13 mouse cellular contexts compared by ENCODE assay signal in genomic region chr6:129425217-129425616, GRCm38 (mm10). TPM values are rescaled to one million over a fixed set of nuclear protein-coding genes. Genes with fewer than 3 reads are reported as not detected.
DNase-seq lines count a peak whose midpoint lies in the region; ATAC-seq and TF ChIP-seq lines count a peak whose summit lies in the region.
"Had no signal": no experiment of that assay in that cellular context is flagged by ENCODE, and none has a peak within 500 bp of the region (broad histone marks: within the 10 kb centered on the region; RNA-seq: fewer than 3 reads in every experiment).

No protein-coding gene starts in this region.

- H3K9ac ChIP-seq in hindbrain, embryonic 15.5 days: no peak overlapping the region
- no peak overlapping the region for H3K9ac ChIP-seq in neural tube, embryonic 13.5 days
- H3K9ac ChIP-seq: limb, embryonic 13.5 days had no signal

- DNase-seq in embryo, embryonic 10 days (ENCODE audit: low spot score): peak; percentile 16
- no peak for DNase-seq in embryo, embryonic 11 days
- DNase-seq in hindbrain, embryonic 10.5 days (ENCODE audit: low spot score): no peak
- DNase-seq in neural tube, embryonic 10.5 days (ENCODE audit: extremely low spot score, low spot score): no peak
- no peak for DNase-seq in urinary bladder, postnatal 10 days (ENCODE audit: low spot score)
- DNase-seq: cerebellum, postnatal 25 days; gastrocnemius, postnatal 10 days had no signal

- ATAC-seq in hindbrain, embryonic 15.5 days (ENCODE audit: low FRiP score, low read depth): no peak
- 0 out of 2 replicates have a peak, but pooled peaks have one; percentile 55 for ATAC-seq in neural tube, embryonic 13.5 days (ENCODE audit: low read depth)
- ATAC-seq: hindbrain, postnatal 0 days had no signal

- H3K4me2 ChIP-seq in hindbrain, embryonic 15.5 days: no peak overlapping the region
- no peak overlapping the region for H3K4me2 ChIP-seq in neural tube, embryonic 13.5 days
- H3K4me2 ChIP-seq: limb, embryonic 13.5 days had no signal

- no peak for TF ChIP-seq POLR2A in olfactory bulb, adult 2 months (IDR thresholded peaks at IDR 0.05; ENCODE audit: insufficient read depth, low read depth, low read length)

- TF ChIP-seq CTCF in olfactory bulb, adult 2 months (IDR thresholded peaks at IDR 0.05; ENCODE audit: insufficient read depth, low read depth, low read length): no peak

- WGBS in hindbrain, embryonic 15.5 days: 74% methylated on average over 5 of the region's 5 CpGs
- WGBS in hindbrain, embryonic 10.5 days: 84% methylated on average over 5 of the region's 5 CpGs
- 84% methylated on average over 5 of the region's 5 CpGs for WGBS in neural tube, embryonic 13.5 days
- 51% methylated on average over 5 of the region's 5 CpGs for WGBS in olfactory bulb, adult 2 months

- H3K27me3 ChIP-seq in hindbrain, embryonic 15.5 days: no peaks in the 10 kb centered on the region
- H3K27me3 ChIP-seq in hindbrain, embryonic 10.5 days (ENCODE audit: insufficient read depth, poor library complexity, severe bottlenecking): no peaks in the 10 kb centered on the region
- H3K27me3 ChIP-seq in neural tube, embryonic 13.5 days: no peaks in the 10 kb centered on the region
- H3K27me3 ChIP-seq: limb, embryonic 13.5 days had no signal

- H3K36me3 ChIP-seq in hindbrain, embryonic 15.5 days: no peaks in the 10 kb centered on the region
- H3K36me3 ChIP-seq in hindbrain, embryonic 10.5 days: no peaks in the 10 kb centered on the region
- H3K36me3 ChIP-seq in neural tube, embryonic 13.5 days: no peaks in the 10 kb centered on the region
- H3K36me3 ChIP-seq: limb, embryonic 13.5 days had no signal

- H3K4me1 ChIP-seq in hindbrain, embryonic 15.5 days (replicated peaks): peaks cover 9% of the 10 kb centered on the region; the same call in 1 of the 2 replicates
- no peaks in the 10 kb centered on the region for H3K4me1 ChIP-seq in hindbrain, embryonic 10.5 days (replicated peaks)
- peaks cover 12% of the 10 kb centered on the region; the same call in 1 of the 2 replicates for H3K4me1 ChIP-seq in neural tube, embryonic 13.5 days (replicated peaks)
- H3K4me1 ChIP-seq in olfactory bulb, adult 2 months (ENCODE audit: control insufficient read depth, insufficient read depth, low read length): no peaks in the 10 kb centered on the region

- no peak overlapping the region for H3K4me3 ChIP-seq in hindbrain, embryonic 15.5 days
- H3K4me3 ChIP-seq in hindbrain, embryonic 10.5 days: no peak overlapping the region
- H3K4me3 ChIP-seq in neural tube, embryonic 13.5 days: no peak overlapping the region
- H3K4me3 ChIP-seq in olfactory bulb, adult 2 months (ENCODE audit: insufficient read depth, low read depth, low read length): no peak overlapping the region
- H3K4me3 ChIP-seq: limb, embryonic 13.5 days had no signal

- no peaks in the 10 kb centered on the region for H3K9me3 ChIP-seq in hindbrain, embryonic 15.5 days
- H3K9me3 ChIP-seq in hindbrain, embryonic 10.5 days: no peaks in the 10 kb centered on the region
- no peaks in the 10 kb centered on the region for H3K9me3 ChIP-seq in neural tube, embryonic 13.5 days
- H3K9me3 ChIP-seq: limb, embryonic 13.5 days had no signal

- H3K27ac ChIP-seq in hindbrain, embryonic 15.5 days (replicated peaks): peak overlapping the region; percentile 55; the same call in 1 of the 2 replicates
- H3K27ac ChIP-seq in hindbrain, embryonic 10.5 days: no peak overlapping the region
- no peak overlapping the region for H3K27ac ChIP-seq in neural tube, embryonic 13.5 days (replicated peaks)
- peak overlapping the region; percentile 32 for H3K27ac ChIP-seq in olfactory bulb, adult 2 months (ENCODE audit: insufficient read depth, low read depth, low read length)
- H3K27ac ChIP-seq: hindbrain, postnatal 0 days; limb, embryonic 13.5 days had no signal

RNA-seq across cellular contexts. Expression of gene Clec9a, which starts 16.6 kb away (rescaled TPM):
- 0.13 and 0.16 TPM in 2 replicates for polyA plus RNA-seq in hindbrain, embryonic 15.5 days (2015; fragmentation: Nextera tagmentation; extraction: Ambion mirVana)
- polyA plus RNA-seq in hindbrain, embryonic 10.5 days (2016; fragmentation: Nextera tagmentation; extraction: Ambion mirVana): 0.24 and 0.35 TPM in 2 replicates
- 0.25 and 0.26 TPM in 2 replicates for polyA plus RNA-seq in neural tube, embryonic 13.5 days (2015; fragmentation: Nextera tagmentation; extraction: Ambion mirVana)
- polyA plus RNA-seq in olfactory bulb, adult 2 months (2012; ENCODE audit: insufficient read depth, insufficient read length, low replicate concordance, missing spikeins): not detected in 2 replicates

RNA-seq across cellular contexts. Expression of gene Clec1a, which starts 26.6 kb away (rescaled TPM):
- polyA plus RNA-seq in hindbrain, embryonic 15.5 days (2015; fragmentation: Nextera tagmentation; extraction: Ambion mirVana): 1.9 and 2.2 TPM in 2 replicates
- polyA plus RNA-seq in hindbrain, embryonic 10.5 days (2016; fragmentation: Nextera tagmentation; extraction: Ambion mirVana): 0.46 and 1.2 TPM in 2 replicates
- polyA plus RNA-seq in neural tube, embryonic 13.5 days (2015; fragmentation: Nextera tagmentation; extraction: Ambion mirVana): 1.4 and 3.0 TPM in 2 replicates
- polyA plus RNA-seq in olfactory bulb, adult 2 months (2012; ENCODE audit: insufficient read depth, insufficient read length, low replicate concordance, missing spikeins): not detected in 2 replicates

RNA-seq across cellular contexts. Expression of gene Clec1b, which starts 28.1 kb away (rescaled TPM):
- polyA plus RNA-seq in hindbrain, embryonic 15.5 days (2015; fragmentation: Nextera tagmentation; extraction: Ambion mirVana): 1.0 and 1.2 TPM in 2 replicates
- polyA plus RNA-seq in hindbrain, embryonic 10.5 days (2016; fragmentation: Nextera tagmentation; extraction: Ambion mirVana): 13.3 and 18.0 TPM in 2 replicates
- 2.0 and 3.0 TPM in 2 replicates for polyA plus RNA-seq in neural tube, embryonic 13.5 days (2015; fragmentation: Nextera tagmentation; extraction: Ambion mirVana)
- not detected in 2 replicates for polyA plus RNA-seq in olfactory bulb, adult 2 months (2012; ENCODE audit: insufficient read depth, insufficient read length, low replicate concordance, missing spikeins)

RNA-seq across cellular contexts. Expression of gene Clec12b, which starts 39.5 kb away (rescaled TPM):
- 0.26 and 0.71 TPM in 2 replicates for polyA plus RNA-seq in hindbrain, embryonic 15.5 days (2015; fragmentation: Nextera tagmentation; extraction: Ambion mirVana)
- not detected in 2 replicates for polyA plus RNA-seq in hindbrain, embryonic 10.5 days (2016; fragmentation: Nextera tagmentation; extraction: Ambion mirVana)
- polyA plus RNA-seq in neural tube, embryonic 13.5 days (2015; fragmentation: Nextera tagmentation; extraction: Ambion mirVana): not detected in 2 replicates
- polyA plus RNA-seq in olfactory bulb, adult 2 months (2012; ENCODE audit: insufficient read depth, insufficient read length, low replicate concordance, missing spikeins): not detected in 2 replicates
- polyA plus RNA-seq: small intestine, adult 2 months had no signal

Comparison
In these comparisons a context has a peak if more than half of its experiments do, and no peak if none do; other contexts are left out.
1. H3K27ac ChIP-seq: peak in hindbrain, embryonic 15.5 days (single experiment) and olfactory bulb, adult 2 months (single experiment); none in hindbrain, embryonic 10.5 days (single experiment) and neural tube, embryonic 13.5 days (single experiment).